Mouse (Mus musculus) lung, embryonic 16.5 days (tissue): ENCODE results near the gene Ptpn3. TPM values are rescaled to one million over a fixed set of nuclear protein-coding genes. Genes with fewer than 3 reads are reported as not detected.

Experiments
- ATAC-seq: fragments of 200-750 bp; cut with Nextera tagmentation; 2 replicates; pipeline ENCODE4 v1.8.0; 2017; ENCODE audit warnings: low read depth, mild to moderate bottlenecking, moderate library complexity
- H3K27ac ChIP-seq: fragments of 300-500 bp; sonication (generic); 2 replicates; pipeline ENCODE4 v1.5.1; 2014; ENCODE audit warnings: mild to moderate bottlenecking, control low read depth, low read length
- H3K27me3 ChIP-seq: fragments of 300-500 bp; sonication (generic); 2 replicates; pipeline ENCODE4 v1.6.1; 2014; ENCODE audit warnings: low read depth, low read length, mixed read lengths; ENCODE audit not compliant: control insufficient read depth, insufficient read depth
- H3K36me3 ChIP-seq: fragments of 300-500 bp; sonication (generic); 2 replicates; pipeline ENCODE4 v1.6.1; 2014; ENCODE audit warnings: low read length; ENCODE audit not compliant: control insufficient read depth, insufficient read depth
- H3K4me1 ChIP-seq: fragments of 300-500 bp; sonication (generic); replicated peaks from 2 replicates; pipeline ENCODE4 v1.6.1; 2014; ENCODE audit warnings: low read length, mixed read lengths; ENCODE audit not compliant: control insufficient read depth, insufficient read depth
- H3K4me2 ChIP-seq: fragments of 300-500 bp; sonication (generic); 2 replicates; pipeline ENCODE4 v1.6.1; 2014; ENCODE audit warnings: low read depth, low read length, control low read depth
- H3K4me3 ChIP-seq: fragments of 300-500 bp; sonication (generic); 2 replicates; pipeline ENCODE4 v1.5.1; 2014; ENCODE audit warnings: mild to moderate bottlenecking, low read length, control low read depth
- H3K9ac ChIP-seq: fragments of 300-500 bp; sonication (generic); 2 replicates; pipeline ENCODE4 v1.6.1; 2014; ENCODE audit warnings: low read length, control low read depth
- H3K9me3 ChIP-seq: fragments of 300-500 bp; sonication (generic); 2 replicates; pipeline ENCODE4 v1.6.1; 2016; ENCODE audit warnings: low read length; ENCODE audit not compliant: control insufficient read depth
- WGBS: fragments of 180-500 bp; shearing (Covaris S2); extraction: QIAGEN DNeasy Blood & Tissue Kit; methylation state at CpG from one replicate; pipeline ENCODE4 v1.1.7; 2014; 5-methylcytosine and 5-hydroxymethylcytosine counted together
- polyA plus RNA-seq: library from polyadenylated mRNA; unstranded; fragments of >200 nt; fragmentation: Nextera tagmentation; extraction: Ambion mirVana; gene quantifications from 2 replicates; pipeline ENCODE4 v1.2.1, GENCODE M21; 2015

The Ptpn3 gene
- polyA plus RNA-seq, 1 experiment from 2014 or later: 3.9 TPM

- no peak overlapping the region for H3K4me3 ChIP-seq
- H3K4me1 ChIP-seq: no peaks in the 10 kb centered on the region
- no peak for ATAC-seq
- no peaks in the 10 kb centered on the region for H3K27me3 ChIP-seq
- no peaks in the 10 kb centered on the region for H3K9me3 ChIP-seq
- no peak overlapping the region for H3K27ac ChIP-seq
- no peak overlapping the region for H3K4me2 ChIP-seq
- no peaks in the 10 kb centered on the region for H3K36me3 ChIP-seq
- no peak overlapping the region for H3K9ac ChIP-seq
- WGBS: 63% methylated on average over 1 of the region's 1 CpGs
Observed at GRCm38 (mm10) chr4:57181538-57181937, 120.1 kb downstream of the Ptpn3 start.

DNA sequence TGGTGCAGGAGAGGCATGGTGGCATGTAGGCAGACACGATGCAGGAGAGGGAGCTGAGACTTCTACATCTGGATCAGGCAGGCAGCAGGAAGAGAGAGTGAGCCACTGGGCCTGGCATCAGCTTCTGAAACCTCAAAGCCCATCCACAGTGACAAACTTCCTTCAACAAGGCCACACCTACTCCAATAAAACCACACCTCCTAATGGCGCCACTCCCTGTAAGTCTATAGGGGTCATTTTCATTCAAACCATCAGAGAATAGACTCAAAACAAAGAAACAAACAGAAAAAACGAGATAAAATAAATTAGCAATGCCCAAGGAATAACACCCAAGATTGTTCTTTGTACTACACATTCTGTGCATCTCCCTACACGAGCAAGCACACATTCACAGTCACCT, 122.8 kb downstream of the Ptpn3 start:
- no peaks in the 10 kb centered on the region for H3K27me3 ChIP-seq
- ATAC-seq: no peak
- peaks cover 6% of the 10 kb centered on the region for H3K4me1 ChIP-seq
- no peak overlapping the region for H3K9ac ChIP-seq
- H3K9me3 ChIP-seq: no peaks in the 10 kb centered on the region
- H3K4me2 ChIP-seq: no peak overlapping the region
- H3K27ac ChIP-seq: no peak overlapping the region
- no peaks in the 10 kb centered on the region for H3K36me3 ChIP-seq
- no peak overlapping the region for H3K4me3 ChIP-seq
- 65% methylated on average over 4 of the region's 4 CpGs for WGBS

GRCm38 (mm10) chr4:57175329-57175728, 126.3 kb downstream of the Ptpn3 start:
- WGBS: 44% methylated on average over 10 of the region's 10 CpGs
- Histone ChIP-seq H3K4me3 (no peak overlapping the region), H3K36me3 (no peaks in the 10 kb centered on the region), H3K27ac (no peak overlapping the region), H3K9me3 (no peaks in the 10 kb centered on the region), H3K4me1 (peaks cover 6% of the 10 kb centered on the region), H3K27me3 (no peaks in the 10 kb centered on the region), H3K4me2 (no peak overlapping the region), H3K9ac (no peak overlapping the region)
- peak; percentile 59 for ATAC-seq

- 51% methylated on average over 8 of the region's 8 CpGs for WGBS
- no peak for ATAC-seq
- no peak overlapping the region for H3K4me3 ChIP-seq
Observed at GRCm38 (mm10) chr4:57172861-57173260, 128.8 kb downstream of the Ptpn3 start.

GRCm38 (mm10) chr4:57171817-57172216, 129.8 kb downstream of the Ptpn3 start:
- ATAC-seq: no peak
- H3K9ac ChIP-seq: no peak overlapping the region
- 29% methylated on average over 5 of the region's 5 CpGs for WGBS
- H3K4me1 ChIP-seq: peaks cover 10% of the 10 kb centered on the region
- H3K9me3 ChIP-seq: no peaks in the 10 kb centered on the region
- H3K36me3 ChIP-seq: no peaks in the 10 kb centered on the region
- H3K4me2 ChIP-seq: no peak overlapping the region
- H3K4me3 ChIP-seq: no peak overlapping the region
- H3K27me3 ChIP-seq: no peaks in the 10 kb centered on the region
- no peak overlapping the region for H3K27ac ChIP-seq

More at GRCm38 (mm10) chr4:57172861-57173260, 128.8 kb downstream of the Ptpn3 start:
- Histone ChIP-seq H3K27ac (no peak overlapping the region), H3K9me3 (no peaks in the 10 kb centered on the region), H3K4me2 (no peak overlapping the region), H3K36me3 (no peaks in the 10 kb centered on the region), H3K27me3 (no peaks in the 10 kb centered on the region), H3K4me1 (peaks cover 8% of the 10 kb centered on the region), H3K9ac (no peak overlapping the region)

GRCm38 (mm10) chr4:57168680-57169079, 133.0 kb downstream of the Ptpn3 start:
- H3K27ac ChIP-seq: peak overlapping the region; percentile 56; the same call in 1 of the 2 replicates
- no peaks in the 10 kb centered on the region for H3K9me3 ChIP-seq
- H3K27me3 ChIP-seq: no peaks in the 10 kb centered on the region
- ATAC-seq: no peak
- H3K4me3 ChIP-seq: no peak overlapping the region
- peaks cover 5% of the 10 kb centered on the region for H3K4me1 ChIP-seq
- 63% methylated on average over 3 of the region's 3 CpGs for WGBS
- H3K4me2 ChIP-seq: no peak overlapping the region
- no peaks in the 10 kb centered on the region for H3K36me3 ChIP-seq
- H3K9ac ChIP-seq: no peak overlapping the region

GRCm38 (mm10) chr4:57168277-57168676, 133.4 kb downstream of the Ptpn3 start:
- Histone ChIP-seq H3K9ac (no peak overlapping the region), H3K36me3 (no peaks in the 10 kb centered on the region), H3K27ac (0 out of 2 replicates have a peak overlapping the region, but pooled peaks have one; percentile 56), H3K9me3 (no peaks in the 10 kb centered on the region), H3K4me2 (no peak overlapping the region), H3K4me3 (no peak overlapping the region), H3K4me1 (peaks cover 5% of the 10 kb centered on the region), H3K27me3 (no peaks in the 10 kb centered on the region)
- ATAC-seq: no peak
- WGBS: 50% methylated on average over 1 of the region's 1 CpGs

- Histone ChIP-seq H3K27me3 (no peaks in the 10 kb centered on the region), H3K4me3 (no peak overlapping the region), H3K36me3 (no peaks in the 10 kb centered on the region), H3K9me3 (no peaks in the 10 kb centered on the region), H3K4me1 (peaks cover 5% of the 10 kb centered on the region), H3K27ac (peak overlapping the region; percentile 89), H3K4me2 (no peak overlapping the region), H3K9ac (no peak overlapping the region)
- peak; percentile 87 for ATAC-seq
- 37% methylated on average over 12 of the region's 12 CpGs for WGBS
Observed at GRCm38 (mm10) chr4:57166922-57167870, 134.4 kb downstream of the Ptpn3 start.

GRCm38 (mm10) chr4:57165654-57166053, 136.0 kb downstream of the Ptpn3 start:
- Histone ChIP-seq H3K4me1 (peaks cover 5% of the 10 kb centered on the region), H3K4me2 (no peak overlapping the region), H3K27ac (no peak overlapping the region), H3K4me3 (no peak overlapping the region), H3K27me3 (no peaks in the 10 kb centered on the region), H3K9ac (no peak overlapping the region), H3K9me3 (no peaks in the 10 kb centered on the region), H3K36me3 (no peaks in the 10 kb centered on the region)
- WGBS: 36% methylated on average over 3 of the region's 3 CpGs
- no peak for ATAC-seq
